Mouse (Mus musculus): Measurements from ENCODE around the gene Ptprf. TPM values are rescaled to one million over a fixed set of nuclear protein-coding genes. Genes with fewer than 3 reads are reported as not detected.
A peak's percentile ranks its signal among the peaks of the same experiment; 100 is the strongest.

Ptprf gene
- polyA plus RNA-seq, 1 experiment from 2014 or later, result 9.8 TPM

- Histone ChIP-seq H3K4me3 (replicated peaks) (no peak overlapping the region), H3K27me3 (no peaks in the 10 kb centered on the region), H3K4me1 (replicated peaks) (peaks cover 46% of the 10 kb centered on the region), H3K27ac (replicated peaks) (no peak overlapping the region), H3K36me3 (replicated peaks) (peaks cover 10% of the 10 kb centered on the region; the same call in 1 of the 2 replicates), H3K9ac (no peak overlapping the region), H3K9me3 (replicated peaks) (no peaks in the 10 kb centered on the region), H3K4me2 (no peak overlapping the region)
- no peak for ATAC-seq (ENCODE audit: insufficient read depth)
- 55% methylated on average over 5 of the region's 5 CpGs for WGBS (ENCODE audit: insufficient replicate concordance)
Measured at GRCm38 (mm10) chr4:118272258-118272657, 18.9 kb downstream of the Ptprf start.

GRCm38 (mm10) chr4:118271556-118272074, 19.6 kb downstream of the Ptprf start:
- Histone ChIP-seq H3K4me1 (replicated peaks) (peaks cover 41% of the 10 kb centered on the region), H3K27me3 (no peaks in the 10 kb centered on the region), H3K9me3 (replicated peaks) (no peaks in the 10 kb centered on the region), H3K4me2 (no peak overlapping the region), H3K9ac (no peak overlapping the region), H3K27ac (replicated peaks) (no peak overlapping the region), H3K36me3 (replicated peaks) (peaks cover 10% of the 10 kb centered on the region; the same call in 1 of the 2 replicates), H3K4me3 (replicated peaks) (no peak overlapping the region)
- no peak for ATAC-seq (ENCODE audit: insufficient read depth)
- 61% methylated on average over 9 of the region's 9 CpGs for WGBS (ENCODE audit: insufficient replicate concordance)

- H3K4me3 ChIP-seq (replicated peaks), result no peak overlapping the region
- 82% methylated on average over 3 of the region's 3 CpGs for WGBS (ENCODE audit: insufficient replicate concordance)
Measured at GRCm38 (mm10) chr4:118270706-118271105, 20.5 kb downstream of the Ptprf start.

GRCm38 (mm10) chr4:118269999-118270398, 21.2 kb downstream of the Ptprf start:
- no peak for ATAC-seq (ENCODE audit: insufficient read depth)
- 63% methylated on average over 6 of the region's 6 CpGs for WGBS (ENCODE audit: insufficient replicate concordance)
- Histone ChIP-seq H3K27ac (replicated peaks) (no peak overlapping the region), H3K9me3 (replicated peaks) (no peaks in the 10 kb centered on the region), H3K4me3 (replicated peaks) (no peak overlapping the region), H3K4me2 (no peak overlapping the region), H3K27me3 (no peaks in the 10 kb centered on the region), H3K9ac (no peak overlapping the region), H3K4me1 (replicated peaks) (peaks cover 26% of the 10 kb centered on the region), H3K36me3 (replicated peaks) (peaks cover 10% of the 10 kb centered on the region; the same call in 1 of the 2 replicates)

More at GRCm38 (mm10) chr4:118270706-118271105, 20.5 kb downstream of the Ptprf start:
- ATAC-seq (ENCODE audit: insufficient read depth), result no peak
- H3K27me3 ChIP-seq, result no peaks in the 10 kb centered on the region
- no peak overlapping the region for H3K9ac ChIP-seq
- no peak overlapping the region for H3K27ac ChIP-seq (replicated peaks)
- H3K9me3 ChIP-seq (replicated peaks), result no peaks in the 10 kb centered on the region
- peaks cover 33% of the 10 kb centered on the region for H3K4me1 ChIP-seq (replicated peaks)
- H3K4me2 ChIP-seq, result no peak overlapping the region
- H3K36me3 ChIP-seq (replicated peaks), result peaks cover 10% of the 10 kb centered on the region; the same call in 1 of the 2 replicates

GRCm38 (mm10) chr4:118268429-118269212, 22.6 kb downstream of the Ptprf start:
- Histone ChIP-seq H3K27ac (replicated peaks) (no peak overlapping the region), H3K4me3 (replicated peaks) (no peak overlapping the region), H3K4me2 (no peak overlapping the region), H3K9ac (no peak overlapping the region), H3K27me3 (no peaks in the 10 kb centered on the region), H3K9me3 (replicated peaks) (no peaks in the 10 kb centered on the region), H3K36me3 (replicated peaks) (peaks cover 10% of the 10 kb centered on the region; the same call in 1 of the 2 replicates), H3K4me1 (replicated peaks) (peaks cover 13% of the 10 kb centered on the region)
- ATAC-seq (ENCODE audit: insufficient read depth), result no peak
- WGBS (ENCODE audit: insufficient replicate concordance), result 64% methylated on average over 14 of the region's 14 CpGs

- H3K4me2 ChIP-seq, result no peak overlapping the region
- H3K27me3 ChIP-seq, result peaks cover 4% of the 10 kb centered on the region
- H3K36me3 ChIP-seq (replicated peaks), result peaks cover 7% of the 10 kb centered on the region; the same call in 1 of the 2 replicates
- H3K4me3 ChIP-seq (replicated peaks), result no peak overlapping the region
- no peak overlapping the region for H3K27ac ChIP-seq (replicated peaks)
- H3K9ac ChIP-seq, result no peak overlapping the region
- no peaks in the 10 kb centered on the region for H3K9me3 ChIP-seq (replicated peaks)
- 47% methylated on average over 15 of the region's 15 CpGs for WGBS (ENCODE audit: insufficient replicate concordance)
- ATAC-seq (ENCODE audit: insufficient read depth), result no peak
- peaks cover 14% of the 10 kb centered on the region for H3K4me1 ChIP-seq (replicated peaks)
Measured at GRCm38 (mm10) chr4:118265557-118265956, 25.6 kb downstream of the Ptprf start.

GRCm38 (mm10) chr4:118261771-118262473, 29.3 kb downstream of the Ptprf start:
- no peak overlapping the region for H3K27ac ChIP-seq (replicated peaks)
- no peak overlapping the region for H3K9ac ChIP-seq
- peaks cover 21% of the 10 kb centered on the region for H3K4me1 ChIP-seq (replicated peaks)
- 56% methylated on average over 13 of the region's 13 CpGs for WGBS (ENCODE audit: insufficient replicate concordance)
- H3K9me3 ChIP-seq (replicated peaks), result no peaks in the 10 kb centered on the region
- peaks cover 5% of the 10 kb centered on the region for H3K27me3 ChIP-seq
- no peak overlapping the region for H3K4me3 ChIP-seq (replicated peaks)
- 0 out of 2 replicates have a peak, but pooled peaks cover 4% of the 10 kb centered on the region for H3K36me3 ChIP-seq (replicated peaks)
- H3K4me2 ChIP-seq, result no peak overlapping the region
- no peak for ATAC-seq (ENCODE audit: insufficient read depth)

- no peak overlapping the region for H3K27ac ChIP-seq (replicated peaks)
- WGBS (ENCODE audit: insufficient replicate concordance), result 34% methylated on average over 5 of the region's 5 CpGs
- H3K4me3 ChIP-seq (replicated peaks), result no peak overlapping the region
- no peak for ATAC-seq (ENCODE audit: insufficient read depth)
- H3K9me3 ChIP-seq (replicated peaks), result no peaks in the 10 kb centered on the region
- H3K36me3 ChIP-seq (replicated peaks), result 0 out of 2 replicates have a peak, but pooled peaks cover 4% of the 10 kb centered on the region
- H3K4me1 ChIP-seq (replicated peaks), result peaks cover 21% of the 10 kb centered on the region
- H3K4me2 ChIP-seq, result peak overlapping the region; percentile 62; the same call in 1 of the 2 replicates
- H3K27me3 ChIP-seq, result peaks cover 5% of the 10 kb centered on the region
- H3K9ac ChIP-seq, result no peak overlapping the region
Measured at GRCm38 (mm10) chr4:118261291-118261690, 29.9 kb downstream of the Ptprf start.

- no peak overlapping the region for H3K9ac ChIP-seq
- peak; percentile 45 for ATAC-seq (ENCODE audit: insufficient read depth)
- peaks cover 21% of the 10 kb centered on the region for H3K4me1 ChIP-seq (replicated peaks)
- no peak overlapping the region for H3K27ac ChIP-seq (replicated peaks)
- peak overlapping the region; percentile 41 for H3K4me3 ChIP-seq (replicated peaks)
- WGBS (ENCODE audit: insufficient replicate concordance), result 2% methylated on average over 38 of the region's 39 CpGs
- H3K36me3 ChIP-seq (replicated peaks), result 0 out of 2 replicates have a peak, but pooled peaks cover 4% of the 10 kb centered on the region
- peaks cover 5% of the 10 kb centered on the region for H3K27me3 ChIP-seq
- H3K9me3 ChIP-seq (replicated peaks), result no peaks in the 10 kb centered on the region
- H3K4me2 ChIP-seq, result peak overlapping the region; percentile 62
Measured at GRCm38 (mm10) chr4:118260551-118261267, 30.5 kb downstream of the Ptprf start.

- Histone ChIP-seq H3K9ac (no peak overlapping the region), H3K27me3 (peaks cover 5% of the 10 kb centered on the region), H3K36me3 (replicated peaks) (0 out of 2 replicates have a peak, but pooled peaks cover 4% of the 10 kb centered on the region), H3K27ac (replicated peaks) (no peak overlapping the region), H3K4me2 (peak overlapping the region; percentile 62; the same call in 1 of the 2 replicates), H3K4me1 (replicated peaks) (peaks cover 21% of the 10 kb centered on the region), H3K4me3 (replicated peaks) (no peak overlapping the region), H3K9me3 (replicated peaks) (no peaks in the 10 kb centered on the region)
- WGBS (ENCODE audit: insufficient replicate concordance), result 56% methylated on average over 8 of the region's 8 CpGs
- ATAC-seq (ENCODE audit: insufficient read depth), result no peak
Measured at GRCm38 (mm10) chr4:118259782-118260463, 31.3 kb downstream of the Ptprf start.
